ENCODE assay signal across 20 mouse cellular contexts in the genomic region with DNA sequence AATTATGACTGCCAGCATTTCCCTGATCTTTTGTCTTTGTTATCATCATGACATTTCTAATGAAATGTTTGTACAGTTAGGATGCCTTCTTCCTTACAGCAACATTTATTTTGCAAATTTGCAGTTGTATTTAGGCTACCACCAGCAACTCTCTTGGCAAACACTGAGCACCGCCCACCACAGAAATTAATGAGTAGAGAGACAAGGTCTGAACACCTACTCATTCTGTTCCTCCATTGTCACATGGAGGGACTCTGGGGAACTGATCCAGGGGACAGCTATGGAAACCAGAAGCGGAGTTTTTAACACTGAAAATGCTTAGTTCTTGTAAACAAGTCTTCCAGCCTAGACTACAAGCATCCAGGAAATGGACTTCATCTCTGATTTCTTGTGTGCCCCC. TPM values are rescaled to one million over a fixed set of nuclear protein-coding genes. Genes with fewer than 3 reads are reported as not detected.
DNase-seq lines count a peak whose midpoint lies in the region; ATAC-seq and TF ChIP-seq lines count a peak whose summit lies in the region.
"Had no signal": no experiment of that assay in that cellular context is flagged by ENCODE, and none has a peak within 500 bp of the region (broad histone marks: within the 10 kb centered on the region; RNA-seq: fewer than 3 reads in every experiment).

No protein-coding gene starts in this region.

- no peak overlapping the region for H3K4me2 ChIP-seq in liver, embryonic 11.5 days
- H3K4me2 ChIP-seq in liver, postnatal 0 days (ENCODE audit: low read depth, low read length) = no peak overlapping the region
- H3K4me2 ChIP-seq: forebrain, embryonic 13.5 days; heart, embryonic 11.5 days; heart, embryonic 15.5 days; hindbrain, embryonic 13.5 days had no signal

- no peak for TF ChIP-seq EP300 in liver, postnatal 0 days (IDR thresholded peaks at IDR 0.05; ENCODE audit: low read depth)

- no peak for ATAC-seq in liver, embryonic 11.5 days (replicated peaks; ENCODE audit: low FRiP score)
- no peak for ATAC-seq in liver, postnatal 0 days
- ATAC-seq: forebrain, embryonic 13.5 days; forebrain, postnatal 0 days had no signal

- DNase-seq in layer of hippocampus, adult 11-12 months (ENCODE audit: low spot score) = peak; percentile 39
- DNase-seq in layer of hippocampus, adult 9-10 months (ENCODE audit: low spot score) = no peak
- DNase-seq in liver, embryonic 11.5 days (ENCODE audit: low spot score) = peak; percentile 5
- no peak for DNase-seq in liver, postnatal 0 days
- peak; percentile 80 for DNase-seq in brain, adult 2 months (ENCODE audit: low read depth, low spot score)
- DNase-seq in layer of hippocampus, adult 9-11 months = peak; percentile 72
- no peak for DNase-seq in embryo, embryonic 11 days
- no peak for DNase-seq in c-Kit-positive CD71-positive TER-119-positive erythroid progenitor cells, embryonic 14.5 days (ENCODE audit: low spot score)
- DNase-seq: adrenal gland, adult 8-10 months; adrenal gland, postnatal 36 days; cerebellum, adult 11-12 months; cerebellum, adult 9-10 months; cerebellum, postnatal 25 days; forebrain, postnatal 0 days; gastrocnemius, postnatal 14 days; heart, postnatal 14 days had no signal

- H3K9ac ChIP-seq in liver, embryonic 11.5 days (ENCODE audit: low read depth, low read length) = no peak overlapping the region
- H3K9ac ChIP-seq in liver, postnatal 0 days (replicated peaks) = no peak overlapping the region
- H3K9ac ChIP-seq: forebrain, embryonic 13.5 days; forebrain, postnatal 0 days; heart, embryonic 15.5 days; hindbrain, embryonic 13.5 days had no signal

- H3K36me3 ChIP-seq in liver, embryonic 11.5 days (ENCODE audit: control insufficient read depth, insufficient read depth, low read length) = no peaks in the 10 kb centered on the region
- H3K36me3 ChIP-seq in liver, postnatal 0 days (replicated peaks; ENCODE audit: insufficient read depth, low read length) = no peaks in the 10 kb centered on the region
- H3K36me3 ChIP-seq: heart, embryonic 15.5 days; hindbrain, embryonic 13.5 days had no signal

- no peaks in the 10 kb centered on the region for H3K27me3 ChIP-seq in liver, embryonic 11.5 days (replicated peaks; ENCODE audit: control insufficient read depth, insufficient read depth, low read length)
- no peaks in the 10 kb centered on the region for H3K27me3 ChIP-seq in liver, postnatal 0 days (ENCODE audit: insufficient read depth, low read length)
- H3K27me3 ChIP-seq: forebrain, embryonic 13.5 days; heart, embryonic 15.5 days; hindbrain, embryonic 13.5 days had no signal

- 83% methylated on average over 2 of the region's 2 CpGs for WGBS in liver, embryonic 11.5 days
- 80% methylated on average over 2 of the region's 2 CpGs for WGBS in liver, postnatal 0 days (ENCODE audit: insufficient replicate concordance)

- no peaks in the 10 kb centered on the region for H3K9me3 ChIP-seq in liver, embryonic 11.5 days (ENCODE audit: control insufficient read depth, low read length)
- no peaks in the 10 kb centered on the region for H3K9me3 ChIP-seq in liver, postnatal 0 days (ENCODE audit: low read length)
- H3K9me3 ChIP-seq: forebrain, embryonic 13.5 days; heart, embryonic 15.5 days; hindbrain, embryonic 13.5 days had no signal

- no peak overlapping the region for H3K4me3 ChIP-seq in liver, embryonic 11.5 days (ENCODE audit: low read depth, low read length)
- H3K4me3 ChIP-seq in liver, postnatal 0 days (ENCODE audit: low read depth, low read length) = no peak overlapping the region
- H3K4me3 ChIP-seq: forebrain, embryonic 13.5 days; heart, embryonic 15.5 days; hindbrain, embryonic 13.5 days had no signal

- no peak for TF ChIP-seq CTCF in liver, postnatal 0 days (IDR thresholded peaks at IDR 0.05; ENCODE audit: low read depth)

- no peak overlapping the region for H3K27ac ChIP-seq in liver, embryonic 11.5 days (ENCODE audit: low read depth, low read length)
- no peak overlapping the region for H3K27ac ChIP-seq in liver, postnatal 0 days (ENCODE audit: low read depth)
- H3K27ac ChIP-seq: forebrain, embryonic 13.5 days; heart, embryonic 15.5 days; hindbrain, embryonic 13.5 days had no signal

- no peaks in the 10 kb centered on the region for H3K4me1 ChIP-seq in liver, embryonic 11.5 days (replicated peaks; ENCODE audit: control insufficient read depth, insufficient read depth, low read length)
- H3K4me1 ChIP-seq in liver, postnatal 0 days (ENCODE audit: insufficient read depth) = no peaks in the 10 kb centered on the region
- H3K4me1 ChIP-seq: heart, embryonic 15.5 days had no signal

RNA-seq across cellular contexts. Expression of a gene that starts 35.0 kb away (rescaled TPM):
- 0.14 and 0.38 TPM in 2 replicates for polyA plus RNA-seq in liver, embryonic 11.5 days (2014; fragmentation: Nextera tagmentation; extraction: Ambion mirVana)
- 1.8 and 1.9 TPM in 2 replicates for polyA plus RNA-seq in liver, postnatal 0 days (2015; fragmentation: Nextera tagmentation; extraction: Ambion mirVana)

Comparison
In these comparisons a context has a peak if more than half of its experiments do, and no peak if none do; other contexts are left out.
1. DNase-seq: peak in layer of hippocampus, adult 11-12 months (single experiment), liver, embryonic 11.5 days (single experiment), brain, adult 2 months (single experiment) and layer of hippocampus, adult 9-11 months (single experiment); none in layer of hippocampus, adult 9-10 months (single experiment), liver, postnatal 0 days (single experiment), embryo, embryonic 11 days (single experiment) and c-Kit-positive CD71-positive TER-119-positive erythroid progenitor cells, embryonic 14.5 days (single experiment).